Mouse (Mus musculus) CH12.LX (cell line): ENCODE results near the gene Tssk6. TPM values are rescaled to one million over a fixed set of nuclear protein-coding genes. Genes with fewer than 3 reads are reported as not detected.

Experiments used
- DNase-seq: peaks from one replicate; pipeline ENCODE4 v3.0.0-alpha.2; 2013; ENCODE audit errors: extremely low read depth
- H3K27ac ChIP-seq: 2 replicates; pipeline ENCODE4 v1.5.1; 2012; ENCODE audit warnings: low read depth, mild to moderate bottlenecking, control low read depth, moderate library complexity; ENCODE audit not compliant: insufficient read depth
- H3K27me3 ChIP-seq: replicated peaks from 2 replicates; pipeline ENCODE3; 2012; ENCODE audit warnings: inconsistent platforms
- H3K36me3 ChIP-seq, 2 experiments: replicated peaks in 1 of 2; 2 replicates each; pipeline versions ENCODE3 to v1.6.1; 2012; ENCODE audit warnings: inconsistent platforms in 1 of 2, low read length in 1 of 2, mild to moderate bottlenecking in 1 of 2, mixed read lengths in 1 of 2, moderate library complexity in 1 of 2; ENCODE audit not compliant: control insufficient read depth in 1 of 2, insufficient read depth in 1 of 2
- H3K4me1 ChIP-seq, 2 experiments: 2 replicates each; pipeline ENCODE4 v1.6.1; 2012; ENCODE audit warnings: inconsistent platforms in 1 of 2, moderate library complexity in 1 of 2; ENCODE audit not compliant: insufficient read depth in 2 of 2, control insufficient read depth in 1 of 2
- H3K4me2 ChIP-seq: 2 replicates; pipeline ENCODE4 v1.6.1; 2012; ENCODE audit warnings: low read depth, mild to moderate bottlenecking, control low read depth; ENCODE audit not compliant: poor library complexity, insufficient read depth, severe bottlenecking
- H3K4me3 ChIP-seq, 3 experiments: fragments of 150-350 bp in 1 of 3; sonication (generic) in 1 of 3; replicated peaks in 1 of 3; 2 replicates each; pipeline versions ENCODE3 to v1.5.1; 2011 to 2012; ENCODE audit warnings: low read depth in 2 of 3, low read length in 2 of 3, mild to moderate bottlenecking in 2 of 3, moderate library complexity in 2 of 3, control low read depth in 1 of 3, improper control_type of control experiment in 1 of 3, inconsistent platforms in 1 of 3, mixed read lengths in 1 of 3; ENCODE audit not compliant: poor library complexity in 1 of 3
- H3K79me2 ChIP-seq: replicated peaks from 2 replicates; pipeline ENCODE4 v1.6.1; 2012; ENCODE audit warnings: mild to moderate bottlenecking, moderate library complexity; ENCODE audit not compliant: control insufficient read depth, poor library complexity, insufficient read depth, severe bottlenecking; ENCODE audit errors: extremely low read depth
- H3K9ac ChIP-seq: 2 replicates; pipeline ENCODE4 v1.6.1; 2012; ENCODE audit warnings: low read depth, mild to moderate bottlenecking, control low read depth, moderate library complexity; ENCODE audit not compliant: insufficient read depth
- H3K9me3 ChIP-seq: replicated peaks from 2 replicates; pipeline ENCODE3; 2012; ENCODE audit warnings: low read length, inconsistent platforms, mixed read lengths
- BHLHE40 ChIP-seq: IDR thresholded peaks from 2 replicates; pipeline ENCODE4 v1.6.1; 2011; ENCODE audit warnings: mild to moderate bottlenecking, low read depth, low read length, improper control_type of control experiment
- CHD1 ChIP-seq: IDR thresholded peaks from 2 replicates; pipeline ENCODE4 v1.6.1; 2012; ENCODE audit warnings: low read depth, low read length, improper control_type of control experiment, inconsistent platforms
- CHD2 ChIP-seq: IDR thresholded peaks from 2 replicates; pipeline ENCODE4 v1.6.1; 2011; ENCODE audit warnings: low read length, improper control_type of control experiment
- CTCF ChIP-seq, 2 experiments: IDR thresholded peaks in 1 of 2; conservative IDR thresholded peaks in 1 of 2; 2 replicates each; pipeline ENCODE4 v1.5.1; 2011 to 2012; ENCODE audit warnings: low read depth in 2 of 2, low read length in 2 of 2, improper control_type of control experiment in 1 of 2, inconsistent platforms in 1 of 2, mild to moderate bottlenecking in 1 of 2, moderate library complexity in 1 of 2
- ELF1 ChIP-seq: IDR thresholded peaks from 2 replicates; pipeline ENCODE4 v1.6.1; 2014; ENCODE audit warnings: low read depth, mild to moderate bottlenecking, inconsistent platforms, low read length, improper control_type of control experiment
- EP300 ChIP-seq: IDR thresholded peaks from 2 replicates; pipeline ENCODE4 v1.6.1; 2011; ENCODE audit warnings: low read length, improper control_type of control experiment
- ETS1 ChIP-seq: conservative IDR thresholded peaks from 2 replicates; pipeline ENCODE4 v1.6.1; 2012; ENCODE audit warnings: low read depth, mild to moderate bottlenecking, inconsistent platforms, low read length, improper control_type of control experiment, moderate library complexity
- GABPA ChIP-seq: IDR thresholded peaks from 2 replicates; pipeline ENCODE4 v1.6.1; 2012; ENCODE audit warnings: low read depth, low read length, improper control_type of control experiment, inconsistent platforms; ENCODE audit not compliant: insufficient replicate concordance
- HCFC1 ChIP-seq: IDR thresholded peaks from 2 replicates; pipeline ENCODE4 v1.6.1; 2012; ENCODE audit warnings: low read depth, mild to moderate bottlenecking, inconsistent platforms, low read length, improper control_type of control experiment
- IRF4 ChIP-seq: IDR thresholded peaks from 2 replicates; pipeline ENCODE4 v1.6.1; 2014; ENCODE audit warnings: low read depth, mild to moderate bottlenecking, inconsistent platforms, low read length, improper control_type of control experiment
- JUN ChIP-seq: IDR thresholded peaks from 2 replicates; pipeline ENCODE4 v1.6.1; 2011; ENCODE audit warnings: low read depth, mild to moderate bottlenecking, low read length, improper control_type of control experiment, moderate library complexity; ENCODE audit not compliant: insufficient read depth
- JUND ChIP-seq: conservative IDR thresholded peaks from 2 replicates; pipeline ENCODE4 v1.6.1; 2011; ENCODE audit warnings: low read depth, low read length, improper control_type of control experiment
- KAT2A ChIP-seq: IDR thresholded peaks from 2 replicates; pipeline ENCODE4 v1.6.1; 2012; ENCODE audit warnings: low read length, improper control_type of control experiment, inconsistent platforms; ENCODE audit not compliant: insufficient replicate concordance
- MAFK ChIP-seq: IDR thresholded peaks from 2 replicates; pipeline ENCODE4 v1.6.1; 2011; ENCODE audit warnings: low read length, improper control_type of control experiment; ENCODE audit not compliant: insufficient replicate concordance
- MAZ ChIP-seq: IDR thresholded peaks from 2 replicates; pipeline ENCODE4 v1.6.1; 2012; ENCODE audit warnings: low read depth, mild to moderate bottlenecking, inconsistent platforms, low read length, improper control_type of control experiment, moderate library complexity
- MEF2A ChIP-seq: IDR thresholded peaks from 2 replicates; pipeline ENCODE4 v1.6.1; 2014; ENCODE audit warnings: low read depth, mild to moderate bottlenecking, inconsistent platforms, low read length, improper control_type of control experiment, borderline replicate concordance
- MXI1 ChIP-seq: IDR thresholded peaks from 2 replicates; pipeline ENCODE4 v1.6.1; 2011; ENCODE audit warnings: mild to moderate bottlenecking, low read depth, low read length, improper control_type of control experiment
- MYC ChIP-seq: IDR thresholded peaks from 2 replicates; pipeline ENCODE4 v1.6.1; 2011; ENCODE audit warnings: low read depth, mild to moderate bottlenecking, improper control_type of control experiment, low read length
- NELFE ChIP-seq: IDR thresholded peaks from 2 replicates; pipeline ENCODE4 v1.6.1; 2011; ENCODE audit warnings: low read depth, low read length, improper control_type of control experiment
- NRF1 ChIP-seq: IDR thresholded peaks from 2 replicates; pipeline ENCODE4 v1.6.1; 2014; ENCODE audit warnings: low read depth, mild to moderate bottlenecking, inconsistent platforms, low read length, improper control_type of control experiment, moderate library complexity
- PAX5 ChIP-seq: IDR thresholded peaks from 2 replicates; pipeline ENCODE4 v1.6.1; 2012; ENCODE audit warnings: low read length, inconsistent platforms, mixed read lengths
- RAD21 ChIP-seq: IDR thresholded peaks from 2 replicates; pipeline ENCODE4 v1.6.1; 2011; ENCODE audit warnings: low read depth, mild to moderate bottlenecking, low read length, improper control_type of control experiment, moderate library complexity
- RCOR1 ChIP-seq: conservative IDR thresholded peaks from 2 replicates; pipeline ENCODE4 v1.6.1; 2012; ENCODE audit warnings: low read depth, mild to moderate bottlenecking, inconsistent platforms, low read length, improper control_type of control experiment
- SIN3A ChIP-seq: IDR thresholded peaks from 2 replicates; pipeline ENCODE4 v1.6.1; 2012; ENCODE audit warnings: low read length, improper control_type of control experiment, inconsistent platforms
- SMC3 ChIP-seq: IDR thresholded peaks from 2 replicates; pipeline ENCODE4 v1.6.1; 2011; ENCODE audit warnings: low read depth, low read length, improper control_type of control experiment
- TCF12 ChIP-seq: IDR thresholded peaks from 2 replicates; pipeline ENCODE4 v1.6.1; 2014; ENCODE audit warnings: low read depth, mild to moderate bottlenecking, inconsistent platforms, low read length, improper control_type of control experiment
- UBTF ChIP-seq: IDR thresholded peaks from 2 replicates; pipeline ENCODE4 v1.6.1; 2012; ENCODE audit warnings: low read depth, mild to moderate bottlenecking, inconsistent platforms, low read length, improper control_type of control experiment, moderate library complexity
- USF1 ChIP-seq: IDR thresholded peaks from 2 replicates; pipeline ENCODE4 v1.6.1; 2014; ENCODE audit warnings: low read depth, mild to moderate bottlenecking, inconsistent platforms, low read length, improper control_type of control experiment
- ZKSCAN1 ChIP-seq: IDR thresholded peaks from 2 replicates; pipeline ENCODE4 v1.6.1; 2012; ENCODE audit warnings: low read depth, inconsistent platforms, low read length, improper control_type of control experiment, borderline replicate concordance
- ZMIZ1 ChIP-seq: IDR thresholded peaks from 2 replicates; pipeline ENCODE4 v1.6.1; 2012; ENCODE audit warnings: low read depth, mild to moderate bottlenecking, inconsistent platforms, low read length, improper control_type of control experiment
- ZNF384 ChIP-seq: IDR thresholded peaks from 2 replicates; pipeline ENCODE4 v1.6.1; 2012; ENCODE audit warnings: low read depth, low read length, improper control_type of control experiment, inconsistent platforms
- dilution Hi-C: fragments of 300-500 bp; cut with MboI; formaldehyde crosslinking; loops from 2 replicates; pipeline ENCODE4 v1.14.3; 2020; ENCODE audit warnings: low sequenced_read_pairs; ENCODE audit not compliant: extremely low pct_unique_long_range_greater_than_20kb, extremely low pct_ligation_motif_present
- in situ Hi-C: fragments of 300-500 bp; cut with MboI; formaldehyde crosslinking; loops from 3 replicates; pipeline ENCODE4 v1.14.3; 2019; ENCODE audit warnings: low sequenced_read_pairs, low pct_ligation_motif_present, low pct_unique_long_range_greater_than_20kb, mixed read lengths
- polyA plus RNA-seq: library from polyadenylated mRNA; unstranded; fragments of >175 nt; gene quantifications from 2 replicates; pipeline ENCODE4 v1.2.1, GENCODE M21; 2012; ENCODE audit warnings: low read depth; ENCODE audit not compliant: insufficient read length
- total RNA-seq, 2 experiments: library from RNA; depleted of rRNA; stranded (reverse); fragments of 300-350 nt in 1 of 2; fragments of >200 nt in 1 of 2; gene quantifications; 2 replicates each; pipeline ENCODE4 v1.2.3; 2012 to 2014

The Tssk6 gene
- total and polyA plus RNA-seq, 3 experiments, result 0.44 to 1.8 (median 1.7) TPM

- H3K79me2 ChIP-seq, result peaks cover 12% of the 10 kb centered on the region
- dilution Hi-C loops (no loop called here), in situ Hi-C loops (no loop called here)
- no peaks in the 10 kb centered on the region for H3K9me3 ChIP-seq
- H3K4me3 ChIP-seq, result no peak overlapping the region
- H3K27ac ChIP-seq, result peak overlapping the region; percentile 3; the same call in 1 of the 2 replicates
- no peak overlapping the region for H3K9ac ChIP-seq
- peaks cover 28 to 52% of the 10 kb centered on the region in 2 experiments for H3K4me1 ChIP-seq
- no peak overlapping the region for H3K4me2 ChIP-seq
- no peak for DNase-seq
- no peaks in the 10 kb centered on the region for H3K27me3 ChIP-seq
- no peak for TF ChIP-seq SMC3
- TF ChIP-seq BHLHE40, result no peak
- peak; percentile 20; the same call in 1 of the 2 replicates for TF ChIP-seq CHD1
- TF ChIP-seq ZKSCAN1, result no peak
- TF ChIP-seq MAFK, result no peak
- TF ChIP-seq ZNF384, result no peak
- H3K36me3 ChIP-seq, result peaks cover 42 to 78% of the 10 kb centered on the region in 2 experiments
Measured at GRCm38 (mm10) chr8:69918506-69918905, 16.5 kb downstream of the Tssk6 start.

- Histone ChIP-seq H3K9ac (no peak overlapping the region), H3K9me3 (no peaks in the 10 kb centered on the region), H3K4me2 (peak overlapping the region; percentile 84), H3K79me2 (peaks cover 12% of the 10 kb centered on the region), H3K4me1 (peaks cover 28 to 52% of the 10 kb centered on the region in 2 experiments), H3K27me3 (no peaks in the 10 kb centered on the region), H3K4me3 (no peak overlapping the region), H3K27ac (peak overlapping the region; percentile 59), H3K36me3 (peaks cover 39 to 78% of the 10 kb centered on the region in 2 experiments)
- in situ Hi-C loops (no loop called here), dilution Hi-C loops (no loop called here)
- peak; percentile 95 for DNase-seq
- TF ChIP-seq SIN3A, result peak; percentile 73
- no peak for TF ChIP-seq CHD2
- TF ChIP-seq IRF4, result peak; percentile 72; the same call in 1 of the 2 replicates
- peak; percentile 99 for TF ChIP-seq RAD21
- TF ChIP-seq ZKSCAN1, result no peak
- no peak for TF ChIP-seq USF1
- TF ChIP-seq HCFC1, result no peak
- peak; percentile 69; the same call in 1 of the 2 replicates for TF ChIP-seq MEF2A
- TF ChIP-seq KAT2A, result no peak
- peak; percentile 67 for TF ChIP-seq TCF12
- TF ChIP-seq ETS1, result peak; percentile 85
- TF ChIP-seq MYC, result peak; percentile 71; the same call in 1 of the 2 replicates
- TF ChIP-seq NELFE, result no peak
- TF ChIP-seq PAX5, result no peak
- no peak for TF ChIP-seq ZNF384
- peak; percentile 77 for TF ChIP-seq EP300
- no peak for TF ChIP-seq UBTF
- TF ChIP-seq NRF1, result no peak
- peak; percentile 64; the same call in 1 of the 2 replicates for TF ChIP-seq BHLHE40
- no peak for TF ChIP-seq ELF1
- no peak for TF ChIP-seq GABPA
- peak; percentile 60; the same call in 1 of the 2 replicates for TF ChIP-seq MAZ
- TF ChIP-seq JUND, result peak; percentile 61; the same call in 1 of the 2 replicates
- no peak for TF ChIP-seq RCOR1
- no peak for TF ChIP-seq CHD1
- peak; percentile 88 to 95 for TF ChIP-seq CTCF (conservative IDR thresholded peaks at IDR 0.05 in 1 of 2, IDR thresholded peaks at IDR 0.05 in 1 of 2; ENCODE audit: low read depth in 2 of 2, low read length in 2 of 2)
- peak; percentile 48; the same call in 1 of the 2 replicates for TF ChIP-seq JUN
- no peak for TF ChIP-seq MXI1
- peak; percentile 92 for TF ChIP-seq SMC3
- no peak for TF ChIP-seq MAFK
- no peak for TF ChIP-seq ZMIZ1
Measured at GRCm38 (mm10) chr8:69919010-69919409, 17.0 kb downstream of the Tssk6 start.
